ENCODE assay signal across 16 mouse cellular contexts in genomic region chr9:84179238-84179637, GRCm38 (mm10).
DNase-seq lines count a peak whose midpoint lies in the region; ATAC-seq and TF ChIP-seq lines count a peak whose summit lies in the region.
"Had no signal": no experiment of that assay in that cellular context is flagged by ENCODE, and none has a peak within 500 bp of the region (broad histone marks: within the 10 kb centered on the region; RNA-seq: fewer than 3 reads in every experiment).

No protein-coding gene starts in this region.

- H3K27me3 ChIP-seq in cerebellum, adult 2 months (ENCODE audit: control insufficient read depth, insufficient read depth, low read length), result no peaks in the 10 kb centered on the region
- H3K27me3 ChIP-seq in stomach, embryonic 14.5 days (ENCODE audit: control insufficient read depth, insufficient read depth, low read length), result no peaks in the 10 kb centered on the region
- H3K27me3 ChIP-seq in midbrain, embryonic 16.5 days (ENCODE audit: control insufficient read depth, insufficient read depth, low read depth, low read length), result no peaks in the 10 kb centered on the region
- H3K27me3 ChIP-seq: limb, embryonic 13.5 days had no signal

- H3K9me3 ChIP-seq in stomach, embryonic 14.5 days (ENCODE audit: control insufficient read depth, low read depth, low read length), result no peaks in the 10 kb centered on the region
- no peaks in the 10 kb centered on the region for H3K9me3 ChIP-seq in midbrain, embryonic 16.5 days (replicated peaks; ENCODE audit: control insufficient read depth, low read length, poor library complexity, severe bottlenecking)
- H3K9me3 ChIP-seq: limb, embryonic 13.5 days had no signal

- no peak overlapping the region for H3K9ac ChIP-seq in stomach, embryonic 14.5 days (replicated peaks; ENCODE audit: low read depth, low read length)
- no peak overlapping the region for H3K9ac ChIP-seq in midbrain, embryonic 16.5 days (ENCODE audit: low read depth, low read length)
- H3K9ac ChIP-seq: hindbrain, embryonic 14.5 days; limb, embryonic 13.5 days had no signal

- ATAC-seq in stomach, embryonic 14.5 days (ENCODE audit: insufficient number of reproducible peaks, insufficient read depth, low FRiP score, low read depth), result no peak
- ATAC-seq in midbrain, embryonic 16.5 days, result no peak

- peak overlapping the region; percentile 33; the same call in 1 of the 2 replicates for H3K27ac ChIP-seq in left cerebral cortex, adult 2 months
- peak overlapping the region; percentile 11; the same call in 1 of the 2 replicates for H3K27ac ChIP-seq in cerebellum, adult 2 months (ENCODE audit: insufficient read depth, low read length)
- H3K27ac ChIP-seq in stomach, embryonic 14.5 days (ENCODE audit: low read length), result peak overlapping the region; percentile 62; the same call in 1 of the 2 replicates
- no peak overlapping the region for H3K27ac ChIP-seq in midbrain, embryonic 16.5 days (ENCODE audit: low read length)
- H3K27ac ChIP-seq: hindbrain, embryonic 14.5 days; limb, embryonic 13.5 days had no signal

- intact Hi-C loops in left cerebral cortex, adult 2 months (cut with DNase I), result loop anchor here (5.0 kb wide), 1 partner anchor 37 kb away; no protein-coding TSS in a partner anchor

- H3K4me2 ChIP-seq in stomach, embryonic 14.5 days (replicated peaks; ENCODE audit: low read depth, low read length), result no peak overlapping the region
- no peak overlapping the region for H3K4me2 ChIP-seq in midbrain, embryonic 16.5 days (ENCODE audit: low read length)
- H3K4me2 ChIP-seq: hindbrain, embryonic 14.5 days; limb, embryonic 13.5 days; midbrain, embryonic 11.5 days had no signal

- peak; percentile 7 to 19 for DNase-seq in heart, adult 18-20 months
- DNase-seq in heart, adult 9 months (ENCODE audit: low spot score in 2 of 2), result no peak
- no peak for DNase-seq in left cerebral cortex, adult 2 months (ENCODE audit: extremely low spot score in 1 of 2, low spot score in 2 of 2)
- DNase-seq in left cerebral cortex, adult 8-10 months (ENCODE audit: low spot score in 2 of 2), result no peak
- peak; percentile 40 to 80 for DNase-seq in cerebellum, adult 2 months
- DNase-seq in ovary, adult 18-20 months (ENCODE audit: low spot score), result no peak
- DNase-seq: adrenal gland, postnatal 14 days; B cell, adult 2 months; lung, adult 2 months; spleen, adult 18-20 months had no signal

- no peak overlapping the region for H3K4me3 ChIP-seq in left cerebral cortex, adult 2 months
- H3K4me3 ChIP-seq in cerebellum, adult 2 months (replicated peaks; ENCODE audit: insufficient read depth, low read depth, low read length), result no peak overlapping the region
- H3K4me3 ChIP-seq in stomach, embryonic 14.5 days (ENCODE audit: low read depth, low read length), result no peak overlapping the region
- H3K4me3 ChIP-seq in midbrain, embryonic 16.5 days (ENCODE audit: low read depth, low read length), result no peak overlapping the region
- H3K4me3 ChIP-seq: erythroblast, embryonic 14.5 days; limb, embryonic 13.5 days had no signal

- H3K4me1 ChIP-seq in cerebellum, adult 2 months (ENCODE audit: control insufficient read depth, insufficient read depth, low read length), result peaks cover 6% of the 10 kb centered on the region; the same call in 1 of the 2 replicates
- 0 out of 2 replicates have a peak, but pooled peaks cover 2% of the 10 kb centered on the region for H3K4me1 ChIP-seq in stomach, embryonic 14.5 days (ENCODE audit: control insufficient read depth, insufficient read depth, low read length)
- H3K4me1 ChIP-seq in midbrain, embryonic 16.5 days (ENCODE audit: control insufficient read depth, insufficient read depth, low read length), result no peaks in the 10 kb centered on the region

- 20% methylated on average over 4 of the region's 4 CpGs for WGBS in cerebellum, adult 2 months
- WGBS in stomach, embryonic 14.5 days, result 49% methylated on average over 4 of the region's 4 CpGs
- 46% methylated on average over 4 of the region's 4 CpGs for WGBS in midbrain, embryonic 16.5 days

- no peaks in the 10 kb centered on the region for H3K36me3 ChIP-seq in stomach, embryonic 14.5 days (ENCODE audit: control insufficient read depth, insufficient read depth, low read length)
- no peaks in the 10 kb centered on the region for H3K36me3 ChIP-seq in midbrain, embryonic 16.5 days (ENCODE audit: control insufficient read depth, insufficient read depth, low read length)
- H3K36me3 ChIP-seq: limb, embryonic 13.5 days had no signal

- TF ChIP-seq POLR2A in cerebellum, adult 2 months (IDR thresholded peaks at IDR 0.05; ENCODE audit: borderline replicate concordance, insufficient read depth, low read length), result no peak

- no peak for TF ChIP-seq CTCF in left cerebral cortex, adult 2 months (IDR thresholded peaks at IDR 0.05)
- TF ChIP-seq CTCF in cerebellum, adult 2 months (IDR thresholded peaks at IDR 0.05; ENCODE audit: borderline replicate concordance, insufficient read depth, low read depth, low read length), result no peak

Comparison
In these comparisons a context has a peak if more than half of its experiments do, and no peak if none do; other contexts are left out.
1. DNase-seq: peak in heart, adult 18-20 months (2 of 2) and cerebellum, adult 2 months (2 of 2); none in heart, adult 9 months (0 of 2), left cerebral cortex, adult 2 months (0 of 2), left cerebral cortex, adult 8-10 months (0 of 2) and ovary, adult 18-20 months (single experiment).